In genomic region chr13:115652935-115653334, GRCm38 (mm10) we compare ENCODE assay signal across 17 mouse cellular contexts.
"Had no signal": no experiment of that assay in that cellular context is flagged by ENCODE, and none has a peak within 500 bp of the region (broad histone marks: within the 10 kb centered on the region; RNA-seq: fewer than 3 reads in every experiment).

No protein-coding gene starts in this region.

- H3K36me3 ChIP-seq: lung, embryonic 15.5 days; midbrain, embryonic 13.5 days; midbrain, embryonic 15.5 days; neural tube, embryonic 12.5 days had no signal

- H3K27me3 ChIP-seq: lung, embryonic 15.5 days; megakaryocyte, embryonic 14.5 days; midbrain, embryonic 13.5 days; midbrain, embryonic 15.5 days; neural tube, embryonic 12.5 days had no signal

- H3K4me2 ChIP-seq: lung, embryonic 15.5 days; midbrain, embryonic 11.5 days; midbrain, embryonic 13.5 days; midbrain, embryonic 15.5 days; neural tube, embryonic 12.5 days had no signal

- H3K27ac ChIP-seq: lung, embryonic 15.5 days; macrophage; midbrain, embryonic 13.5 days; midbrain, embryonic 15.5 days; neural tube, embryonic 12.5 days had no signal

- H3K9me3 ChIP-seq: lung, embryonic 15.5 days; midbrain, embryonic 13.5 days; midbrain, embryonic 15.5 days; neural tube, embryonic 12.5 days had no signal

- H3K4me1 ChIP-seq: lung, embryonic 15.5 days; megakaryocyte, embryonic 14.5 days; midbrain, embryonic 13.5 days; midbrain, embryonic 15.5 days; neural tube, embryonic 12.5 days had no signal

- ATAC-seq: lung, postnatal 0 days; midbrain, embryonic 13.5 days; midbrain, embryonic 15.5 days had no signal

- H3K4me3 ChIP-seq: lung, embryonic 15.5 days; megakaryocyte, embryonic 14.5 days; midbrain, embryonic 13.5 days; midbrain, embryonic 15.5 days; neural tube, embryonic 12.5 days had no signal

- H3K9ac ChIP-seq: lung, embryonic 15.5 days; midbrain, embryonic 13.5 days; midbrain, embryonic 15.5 days; neural tube, embryonic 12.5 days had no signal

- DNase-seq: lung, adult 2 months; lung, postnatal 14 days; lung, postnatal 36 days; right cerebral cortex, postnatal 25 days; right cerebral cortex, postnatal 4 days; spleen, adult 18-20 months; thymus, adult 18-20 months; thymus, postnatal 14 days; thymus, postnatal 36 days had no signal
